Mouse (Mus musculus): ENCODE data around the gene Cacna1i. TPM values are rescaled to one million over a fixed set of nuclear protein-coding genes. Genes with fewer than 3 reads are reported as not detected.

Cacna1i gene
- polyA plus RNA-seq, 1 experiment from 2014 or later, result 0.80 TPM

DNA sequence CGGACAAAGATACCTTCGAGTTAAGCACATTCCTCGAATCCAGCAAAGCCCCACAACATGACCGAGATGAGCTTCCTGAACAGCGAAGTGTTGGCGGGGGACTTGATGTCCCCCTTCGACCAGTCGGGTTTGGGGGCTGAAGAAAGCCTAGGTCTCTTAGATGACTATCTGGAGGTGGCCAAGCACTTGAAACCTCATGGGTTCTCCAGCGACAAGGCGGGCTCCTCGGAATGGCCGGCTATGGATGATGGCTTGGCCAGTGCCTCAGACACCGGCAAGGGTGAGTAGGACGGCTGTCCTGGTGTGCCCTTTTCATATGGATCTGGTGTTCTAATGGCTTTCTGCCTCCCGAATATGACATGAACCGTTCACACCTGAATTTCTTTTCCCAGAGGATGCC is 30.8 kb upstream of the Cacna1i start:
- H3K27ac ChIP-seq, result peak overlapping the region; percentile 99
- ATAC-seq (ENCODE audit: low FRiP score) (no peak), DNase-seq (ENCODE audit: low spot score) (no peak)
- 14% methylated on average over 16 of the region's 16 CpGs for WGBS
- H3K9me3 ChIP-seq (ENCODE audit: control insufficient read depth, low read length), result no peaks in the 10 kb centered on the region
- H3K9ac ChIP-seq, result peak overlapping the region; percentile 100
- no peaks in the 10 kb centered on the region for H3K27me3 ChIP-seq (ENCODE audit: control insufficient read depth, insufficient read depth, low read length)
- peaks cover 27% of the 10 kb centered on the region for H3K4me1 ChIP-seq (replicated peaks; ENCODE audit: control insufficient read depth, insufficient read depth, low read length)
- peaks cover 60% of the 10 kb centered on the region for H3K36me3 ChIP-seq (replicated peaks; ENCODE audit: control insufficient read depth, insufficient read depth)
- peak overlapping the region; percentile 97 for H3K4me3 ChIP-seq (replicated peaks; ENCODE audit: low read length)
- peak overlapping the region; percentile 94 for H3K4me2 ChIP-seq (replicated peaks)

- no peak for ATAC-seq (ENCODE audit: low FRiP score)
- H3K4me2 ChIP-seq (replicated peaks), result peak overlapping the region; percentile 94
- H3K4me1 ChIP-seq (replicated peaks; ENCODE audit: control insufficient read depth, insufficient read depth, low read length), result peaks cover 27% of the 10 kb centered on the region
- H3K27me3 ChIP-seq (ENCODE audit: control insufficient read depth, insufficient read depth, low read length), result no peaks in the 10 kb centered on the region
- H3K4me3 ChIP-seq (replicated peaks; ENCODE audit: low read length), result peak overlapping the region; percentile 97
- peaks cover 53% of the 10 kb centered on the region for H3K36me3 ChIP-seq (replicated peaks; ENCODE audit: control insufficient read depth, insufficient read depth)
- no peaks in the 10 kb centered on the region for H3K9me3 ChIP-seq (ENCODE audit: control insufficient read depth, low read length)
- WGBS, result 64% methylated on average over 12 of the region's 12 CpGs
- peak overlapping the region; percentile 99; the same call in 1 of the 2 replicates for H3K27ac ChIP-seq
- DNase-seq (ENCODE audit: low spot score), result no peak
- peak overlapping the region; percentile 100 for H3K9ac ChIP-seq
These were observed 30.1 kb upstream of the Cacna1i start for GRCm38 (mm10) chr15:80256656-80257601.

- Histone ChIP-seq H3K4me2 (replicated peaks) (peak overlapping the region; percentile 94), H3K9me3 (ENCODE audit: control insufficient read depth, low read length) (no peaks in the 10 kb centered on the region), H3K4me1 (replicated peaks; ENCODE audit: control insufficient read depth, insufficient read depth, low read length) (peaks cover 27% of the 10 kb centered on the region), H3K27ac (no peak overlapping the region), H3K27me3 (ENCODE audit: control insufficient read depth, insufficient read depth, low read length) (no peaks in the 10 kb centered on the region), H3K4me3 (replicated peaks; ENCODE audit: low read length) (peak overlapping the region; percentile 97), H3K36me3 (replicated peaks; ENCODE audit: control insufficient read depth, insufficient read depth) (peaks cover 47% of the 10 kb centered on the region), H3K9ac (no peak overlapping the region; the same call in 1 of the 2 replicates)
- ATAC-seq (ENCODE audit: low FRiP score) (no peak), DNase-seq (ENCODE audit: low spot score) (no peak)
- 33% methylated on average over 4 of the region's 4 CpGs for WGBS
These were observed 29.3 kb upstream of the Cacna1i start for GRCm38 (mm10) chr15:80257602-80258239.

DNA sequence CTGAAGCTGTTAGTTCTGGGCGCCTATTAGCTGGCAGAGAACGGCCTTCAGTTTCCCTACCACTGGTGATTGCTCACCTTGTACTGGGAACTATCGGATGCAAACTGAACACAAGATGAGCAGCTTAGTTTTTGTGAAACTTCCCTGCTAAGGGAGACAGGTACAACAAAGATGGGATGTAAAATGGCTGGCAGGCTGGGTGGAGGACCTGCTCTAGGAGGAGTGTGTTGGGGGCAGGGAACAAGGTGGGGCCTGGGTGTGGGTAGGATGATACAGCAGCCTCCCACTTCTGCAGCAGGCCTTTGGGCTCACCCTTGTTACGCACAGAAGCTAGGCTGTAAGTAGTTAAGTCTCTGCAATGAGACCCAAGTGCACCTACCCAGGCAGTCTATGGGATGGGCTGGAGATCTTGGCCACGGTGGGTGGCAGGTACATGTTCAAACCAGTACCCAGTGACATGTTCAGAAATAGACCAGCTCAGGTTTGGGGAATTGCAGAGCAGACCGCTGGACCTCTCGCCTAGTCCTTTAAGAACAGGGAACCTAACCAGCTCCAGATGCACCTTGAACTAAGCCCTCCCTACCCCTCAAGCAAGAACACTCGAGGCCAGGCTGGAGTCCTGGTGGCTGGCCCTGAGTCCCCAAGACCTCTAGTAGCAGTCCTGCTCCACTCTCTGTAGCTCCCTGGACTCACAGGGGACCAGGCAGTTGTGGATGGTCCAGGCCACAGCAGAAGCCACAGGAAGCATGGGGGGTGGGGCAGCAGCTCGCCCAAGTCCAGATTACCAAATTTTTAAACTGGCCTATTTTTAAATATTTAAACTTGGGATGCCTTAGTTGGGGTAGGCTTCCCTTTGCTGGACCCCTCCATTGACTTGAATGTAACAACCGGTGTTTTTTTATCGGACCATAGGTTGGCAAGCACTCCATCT is 28.5 kb upstream of the Cacna1i start:
- WGBS, result 76% methylated on average over 11 of the region's 11 CpGs
- Histone ChIP-seq H3K4me2 (replicated peaks) (no peak overlapping the region), H3K27me3 (ENCODE audit: control insufficient read depth, insufficient read depth, low read length) (no peaks in the 10 kb centered on the region), H3K27ac (no peak overlapping the region), H3K36me3 (replicated peaks; ENCODE audit: control insufficient read depth, insufficient read depth) (peaks cover 41% of the 10 kb centered on the region), H3K4me3 (replicated peaks; ENCODE audit: low read length) (no peak overlapping the region), H3K9me3 (ENCODE audit: control insufficient read depth, low read length) (no peaks in the 10 kb centered on the region), H3K4me1 (replicated peaks; ENCODE audit: control insufficient read depth, insufficient read depth, low read length) (peaks cover 34% of the 10 kb centered on the region), H3K9ac (0 out of 2 replicates have a peak overlapping the region, but pooled peaks have one; percentile 25)
- no peak for DNase-seq (ENCODE audit: low spot score)
- no peak for ATAC-seq (ENCODE audit: low FRiP score)

GRCm38 (mm10) chr15:80259406-80260045 is 27.5 kb upstream of the Cacna1i start:
- no peak overlapping the region for H3K27ac ChIP-seq
- no peak for ATAC-seq (ENCODE audit: low FRiP score)
- H3K4me1 ChIP-seq (replicated peaks; ENCODE audit: control insufficient read depth, insufficient read depth, low read length), result peaks cover 27% of the 10 kb centered on the region

DNA sequence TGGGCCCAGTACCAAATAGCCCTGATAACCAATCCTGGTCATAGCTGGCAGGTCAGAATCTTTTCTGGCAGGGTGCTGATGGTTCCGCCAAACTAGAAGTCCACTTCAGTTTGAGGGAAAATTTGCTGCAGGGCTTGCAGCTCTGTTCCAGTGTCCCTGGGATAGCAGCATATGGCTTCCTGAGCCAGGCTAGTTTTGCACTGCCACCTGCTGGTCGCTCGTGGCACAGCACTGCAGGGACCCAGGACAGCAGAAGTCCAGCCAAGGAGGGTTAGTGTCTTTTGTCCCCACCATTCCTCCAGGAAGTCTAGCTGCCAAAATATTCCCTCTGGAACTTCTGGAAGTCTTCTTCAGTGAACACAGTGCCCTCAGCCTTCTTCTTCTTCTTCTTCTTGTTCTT is 26.4 kb upstream of the Cacna1i start:
- DNase-seq (ENCODE audit: low spot score) (peak; percentile 88), ATAC-seq (ENCODE audit: low FRiP score) (no peak)
- H3K27ac ChIP-seq, result no peak overlapping the region
- WGBS, result 15% methylated on average over 3 of the region's 3 CpGs
- no peak overlapping the region for H3K4me2 ChIP-seq (replicated peaks)
- no peak overlapping the region for H3K9ac ChIP-seq
- H3K9me3 ChIP-seq (ENCODE audit: control insufficient read depth, low read length), result no peaks in the 10 kb centered on the region
- H3K36me3 ChIP-seq (replicated peaks; ENCODE audit: control insufficient read depth, insufficient read depth), result peaks cover 41% of the 10 kb centered on the region
- H3K4me3 ChIP-seq (replicated peaks; ENCODE audit: low read length), result no peak overlapping the region
- H3K27me3 ChIP-seq (ENCODE audit: control insufficient read depth, insufficient read depth, low read length), result no peaks in the 10 kb centered on the region
- peaks cover 28% of the 10 kb centered on the region for H3K4me1 ChIP-seq (replicated peaks; ENCODE audit: control insufficient read depth, insufficient read depth, low read length)

More at GRCm38 (mm10) chr15:80259406-80260045, 27.5 kb upstream of the Cacna1i start:
- DNase-seq (ENCODE audit: low spot score), result no peak
- Histone ChIP-seq H3K9ac (no peak overlapping the region), H3K27me3 (ENCODE audit: control insufficient read depth, insufficient read depth, low read length) (no peaks in the 10 kb centered on the region), H3K36me3 (replicated peaks; ENCODE audit: control insufficient read depth, insufficient read depth) (peaks cover 41% of the 10 kb centered on the region), H3K4me3 (replicated peaks; ENCODE audit: low read length) (no peak overlapping the region), H3K9me3 (ENCODE audit: control insufficient read depth, low read length) (no peaks in the 10 kb centered on the region), H3K4me2 (replicated peaks) (no peak overlapping the region)
- 70% methylated on average over 8 of the region's 8 CpGs for WGBS

DNA sequence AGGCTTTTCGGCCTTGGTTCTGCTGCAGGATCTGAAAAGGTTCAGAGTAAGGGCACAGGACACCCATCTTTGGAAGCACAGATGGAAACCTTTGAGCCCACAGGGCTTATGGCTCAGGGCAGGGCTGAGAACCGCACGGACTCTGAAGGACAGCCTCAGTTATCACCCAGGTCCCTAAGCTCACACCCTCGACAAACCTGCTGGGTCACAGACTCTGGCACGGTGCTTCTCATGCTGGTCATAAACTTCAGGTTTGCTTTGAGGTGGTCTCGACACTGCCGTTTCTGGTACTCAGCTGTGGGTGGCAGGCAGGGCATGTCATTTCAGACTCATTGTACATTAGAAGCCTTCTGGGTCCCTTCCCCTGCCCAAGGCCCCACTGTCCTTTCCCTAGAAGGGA is 25.9 kb upstream of the Cacna1i start:
- peaks cover 28% of the 10 kb centered on the region for H3K4me1 ChIP-seq (replicated peaks; ENCODE audit: control insufficient read depth, insufficient read depth, low read length)
- no peaks in the 10 kb centered on the region for H3K27me3 ChIP-seq (ENCODE audit: control insufficient read depth, insufficient read depth, low read length)
- peaks cover 41% of the 10 kb centered on the region for H3K36me3 ChIP-seq (replicated peaks; ENCODE audit: control insufficient read depth, insufficient read depth)
- 88% methylated on average over 7 of the region's 7 CpGs for WGBS
- H3K4me3 ChIP-seq (replicated peaks; ENCODE audit: low read length), result no peak overlapping the region
- H3K9me3 ChIP-seq (ENCODE audit: control insufficient read depth, low read length), result no peaks in the 10 kb centered on the region
- no peak for DNase-seq (ENCODE audit: low spot score)
- no peak overlapping the region for H3K9ac ChIP-seq
- no peak for ATAC-seq (ENCODE audit: low FRiP score)
- no peak overlapping the region for H3K4me2 ChIP-seq (replicated peaks)
- no peak overlapping the region for H3K27ac ChIP-seq

DNA sequence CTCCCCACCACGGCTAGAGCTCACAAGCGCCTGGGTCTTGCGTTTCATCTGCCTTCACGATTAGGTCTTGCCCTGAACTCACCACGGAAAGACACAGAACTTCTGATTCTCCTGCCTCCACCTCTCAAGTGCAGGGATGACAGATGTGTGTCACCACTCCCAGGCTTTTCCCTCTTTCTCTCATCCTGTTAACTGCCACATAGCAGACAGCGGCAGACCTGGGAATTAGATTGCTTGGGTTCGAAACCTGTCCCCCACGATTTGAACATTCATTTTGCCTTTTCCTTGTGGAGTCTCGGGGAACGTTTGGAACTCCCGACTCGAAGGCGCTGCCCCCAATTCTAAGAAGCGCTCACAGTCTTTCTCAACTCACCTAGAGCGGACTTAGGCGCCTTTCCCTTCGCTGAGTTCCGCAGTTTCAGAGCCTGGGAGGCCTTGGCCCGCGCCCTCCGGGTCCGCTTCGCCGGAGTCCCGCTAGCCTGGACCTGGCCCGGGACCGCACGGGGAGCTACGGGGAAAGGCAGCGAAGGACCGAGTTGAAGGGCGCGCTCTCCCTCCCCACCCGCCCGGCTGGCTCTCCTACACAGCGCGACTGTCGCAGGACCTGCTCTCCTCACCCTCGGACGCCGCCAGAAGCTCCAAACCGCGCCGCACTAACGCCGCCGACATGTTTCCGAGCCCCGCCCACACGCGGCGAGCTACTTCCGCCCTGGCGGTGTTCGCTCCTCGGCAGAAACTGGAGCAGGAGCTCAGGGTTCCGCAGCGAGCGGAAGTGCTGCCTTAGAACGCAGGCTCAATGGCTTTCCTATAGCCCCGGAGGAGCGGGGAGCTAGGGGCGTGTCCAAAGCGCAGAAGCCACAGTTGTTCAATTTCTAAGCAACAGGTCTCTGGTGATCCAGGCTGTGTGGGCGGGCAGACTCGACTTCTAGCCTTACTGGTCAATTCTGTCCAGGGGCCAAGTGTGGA is 23.1 kb upstream of the Cacna1i start, which contains the start of gene Rps19bp1:
Gene Rps19bp1, minus strand, starts transcription at position 706 of the 966 bp plus-strand sequence.
- peak within 1 kb of the TSS; percentile 74 for H3K4me2 ChIP-seq (replicated peaks)
- WGBS, result 1% methylated on average over 66 of the region's 66 CpGs
- H3K27ac ChIP-seq, result peak within 1 kb of the TSS; percentile 21; the same call in 1 of the 2 replicates
- H3K27me3 ChIP-seq (ENCODE audit: control insufficient read depth, insufficient read depth, low read length), result no peaks in the 10 kb centered on the region
- H3K9me3 ChIP-seq (ENCODE audit: control insufficient read depth, low read length), result no peaks in the 10 kb centered on the region
- peaks cover 13% of the 10 kb centered on the region for H3K36me3 ChIP-seq (replicated peaks; ENCODE audit: control insufficient read depth, insufficient read depth)
- peak within 1 kb of the TSS; percentile 72 for H3K9ac ChIP-seq
- peaks cover 11% of the 10 kb centered on the region; the same call in 1 of the 2 replicates for H3K4me1 ChIP-seq (replicated peaks; ENCODE audit: control insufficient read depth, insufficient read depth, low read length)
- peak; percentile 87 for ATAC-seq (ENCODE audit: low FRiP score)
- peak within 1 kb of the TSS; percentile 82 for H3K4me3 ChIP-seq (replicated peaks; ENCODE audit: low read length)
- DNase-seq (ENCODE audit: low spot score), result peak; percentile 92

Data from hindbrain, embryonic 14.5 days (tissue).